ENCODE assay signal across 7 mouse cellular contexts in the genomic region with DNA sequence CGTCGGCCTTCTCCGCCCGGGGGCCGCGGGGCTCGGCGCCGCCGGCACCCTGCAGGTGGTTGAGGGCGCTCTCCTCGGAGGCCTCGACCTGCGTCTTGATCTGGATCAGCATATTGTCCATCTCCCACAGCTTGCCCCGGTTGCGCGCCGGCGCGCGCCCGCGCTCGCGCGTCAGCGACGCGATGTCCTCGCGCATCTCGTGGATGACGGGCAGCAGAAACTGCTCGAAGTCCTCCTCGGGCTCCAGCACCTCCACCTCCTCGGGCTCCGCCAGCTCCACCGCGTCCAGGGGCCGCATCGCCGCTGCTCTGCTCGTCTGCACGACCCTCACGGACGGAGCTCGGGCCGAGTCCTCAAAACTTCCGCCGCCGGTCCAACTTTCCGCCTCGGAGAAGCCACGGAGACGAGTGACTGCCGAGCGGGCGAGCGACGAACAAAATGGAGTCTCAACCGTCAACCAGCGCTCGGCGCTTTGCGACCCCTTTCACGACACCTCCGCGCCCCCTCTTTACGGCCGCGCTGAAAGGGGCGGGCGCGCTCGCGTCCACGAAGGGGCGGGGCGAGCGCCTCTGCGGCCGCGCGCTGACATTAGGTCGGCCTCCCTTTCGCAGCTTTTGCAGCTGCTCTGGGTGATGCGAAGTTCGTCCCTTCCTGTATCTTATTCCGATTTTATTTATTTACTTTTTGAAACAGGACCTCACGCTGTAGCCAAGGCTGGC. TPM values are rescaled to one million over a fixed set of nuclear protein-coding genes. Genes with fewer than 3 reads are reported as not detected.
DNase-seq lines count a peak whose midpoint lies in the region; ATAC-seq lines count a peak whose summit lies in the region.
"Not testable (repeated sequence)": the region's sequence is repeated elsewhere in the genome, so short reads cannot be mapped to it uniquely, and the experiment has no call there.

Gene Mrfap1, minus strand, starts transcription at position 477 of the 719 bp plus-strand sequence.

- not testable (repeated sequence) for H3K9me3 ChIP-seq in intestine, embryonic 15.5 days; midbrain, embryonic 10.5 days (replicated peaks)

- peak; percentile 95 for DNase-seq in adrenal gland, adult 2 months
- DNase-seq in embryo, embryonic 11.5 days (ENCODE audit: low read depth, low spot score) = peak; percentile 92
- DNase-seq in gastrocnemius, postnatal 36 days = peak; percentile 90 to 91
- peak; percentile 94 to 96 for DNase-seq in left cerebral cortex, postnatal 25 days (ENCODE audit: low spot score in 2 of 2)
- DNase-seq in midbrain, embryonic 10.5 days (ENCODE audit: low spot score) = peak; percentile 94
- DNase-seq in right cerebral cortex, postnatal 4 days = peak; percentile 91

- not testable (repeated sequence) for H3K4me1 ChIP-seq in intestine, embryonic 15.5 days (replicated peaks)
- peaks cover 15% of the 10 kb centered on the region for H3K4me1 ChIP-seq in midbrain, embryonic 10.5 days

- under 1% methylated on average over 90 of the region's 90 CpGs for WGBS in intestine, embryonic 15.5 days
- WGBS in midbrain, embryonic 10.5 days = under 1% methylated on average over 90 of the region's 90 CpGs

- H3K27ac ChIP-seq in intestine, embryonic 15.5 days = peak within 1 kb of the TSS; percentile 97
- H3K27ac ChIP-seq in midbrain, embryonic 10.5 days (replicated peaks) = peak within 1 kb of the TSS; percentile 94

- not testable (repeated sequence) for H3K27me3 ChIP-seq in intestine, embryonic 15.5 days (replicated peaks); midbrain, embryonic 10.5 days (ENCODE audit: low read depth, poor library complexity, severe bottlenecking)

- not testable (repeated sequence) for H3K36me3 ChIP-seq in intestine, embryonic 15.5 days
- H3K36me3 ChIP-seq in midbrain, embryonic 10.5 days = peaks cover 25% of the 10 kb centered on the region

- ATAC-seq in intestine, embryonic 15.5 days = peak; percentile 88

- H3K9ac ChIP-seq in intestine, embryonic 15.5 days = peak within 1 kb of the TSS; percentile 70

- H3K4me2 ChIP-seq in intestine, embryonic 15.5 days (replicated peaks) = peak within 1 kb of the TSS; percentile 61

- intact Hi-C loops in gastrocnemius, postnatal 36 days (cut with DNase I); left cerebral cortex, postnatal 25 days (cut with DNase I): not testable (repeated sequence)

- H3K4me3 ChIP-seq in intestine, embryonic 15.5 days (replicated peaks) = peak within 1 kb of the TSS; percentile 68
- peak within 1 kb of the TSS; percentile 75 for H3K4me3 ChIP-seq in midbrain, embryonic 10.5 days

RNA-seq across cellular contexts. Expression of gene Mrfap1, which starts in this region (rescaled TPM):
- 100 to 1,000 TPM; 435 to 767 TPM for total RNA-seq in adrenal gland, adult 2 months (2021)
- 215 and 251 TPM in 2 replicates for polyA plus RNA-seq in adrenal gland, adult 2 months (2012; rRNA removed)
- 100 to 1,000 TPM; 218 to 221 TPM for total RNA-seq in gastrocnemius, postnatal 36 days (2021)
- polyA plus RNA-seq in intestine, embryonic 15.5 days (2015; fragmentation: Nextera tagmentation; extraction: Ambion mirVana) = 421 and 480 TPM in 2 replicates
- 100 to 1,000 TPM; 437 to 460 TPM for total RNA-seq in left cerebral cortex, postnatal 25 days (2021)
- polyA plus RNA-seq in midbrain, embryonic 10.5 days (2016; fragmentation: Nextera tagmentation; extraction: Ambion mirVana) = 443 and 463 TPM in 2 replicates

Comparison
In these comparisons a context has a peak if more than half of its experiments do, and no peak if none do; other contexts are left out.
1. Peak in every context shown above with its lines: DNase-seq, ATAC-seq, H3K4me3 ChIP-seq and H3K27ac ChIP-seq.